Mouse (Mus musculus) liver, embryonic 14.5 days (tissue): ENCODE data around the gene Atp8a1. TPM values are rescaled to one million over a fixed set of nuclear protein-coding genes. Genes with fewer than 3 reads are reported as not detected.

Experiments used
- ATAC-seq: fragments of 200-750 bp; cut with Nextera tagmentation; 2 replicates; pipeline ENCODE4 v1.8.0; 2017; ENCODE audit warnings: moderate number of reproducible peaks, mild to moderate bottlenecking, moderate library complexity; ENCODE audit not compliant: insufficient read depth
- DNase-seq, 3 experiments: peaks; one replicate each; pipeline ENCODE4 v3.0.0-alpha.2; 2012 to 2013; ENCODE audit warnings: low read depth in 3 of 3, low spot score in 3 of 3
- H3K27ac ChIP-seq: fragments of 300-500 bp; sonication (generic); 2 replicates; pipeline ENCODE4 v1.5.1; 2014; ENCODE audit warnings: moderate library complexity, mild to moderate bottlenecking, control low read depth, inconsistent platforms
- H3K27me3 ChIP-seq: fragments of 300-500 bp; sonication (generic); 2 replicates; pipeline ENCODE4 v1.6.1; 2014; ENCODE audit warnings: mild to moderate bottlenecking, low read length, moderate library complexity; ENCODE audit not compliant: control insufficient read depth, insufficient read depth
- H3K36me3 ChIP-seq: fragments of 300-500 bp; sonication (generic); replicated peaks from 2 replicates; pipeline ENCODE4 v1.6.1; 2014; ENCODE audit warnings: low read depth; ENCODE audit not compliant: control insufficient read depth, insufficient read depth
- H3K4me1 ChIP-seq, 2 experiments: fragments of 200-500 bp in 1 of 2; fragments of 300-500 bp in 1 of 2; sonication (generic) in 1 of 2; replicated peaks; 2 replicates each; pipeline ENCODE4 v1.6.1; 2012 to 2014; ENCODE audit warnings: antibody characterized with exemption in 1 of 2, inconsistent platforms in 1 of 2, low read length in 1 of 2; ENCODE audit not compliant: control insufficient read depth in 2 of 2, insufficient read depth in 2 of 2
- H3K4me2 ChIP-seq: fragments of 300-500 bp; sonication (generic); 2 replicates; pipeline ENCODE4 v1.6.1; 2014; ENCODE audit warnings: low read depth, mild to moderate bottlenecking, control low read depth, moderate library complexity
- H3K4me3 ChIP-seq, 2 experiments: fragments of 200-500 bp in 1 of 2; fragments of 300-500 bp in 1 of 2; sonication (generic) in 1 of 2; 2 replicates each; pipeline ENCODE4 v1.5.1; 2012 to 2014; ENCODE audit warnings: low read depth in 2 of 2, low read length in 2 of 2, mild to moderate bottlenecking in 2 of 2, control low read depth in 1 of 2, inconsistent platforms in 1 of 2, moderate library complexity in 1 of 2; ENCODE audit not compliant: insufficient read depth in 1 of 2
- H3K9ac ChIP-seq: fragments of 300-500 bp; sonication (generic); replicated peaks from 2 replicates; pipeline ENCODE4 v1.6.1; 2014; ENCODE audit warnings: mild to moderate bottlenecking, control low read depth, moderate library complexity
- H3K9me3 ChIP-seq: fragments of 300-500 bp; sonication (generic); 2 replicates; pipeline ENCODE4 v1.6.1; 2016; ENCODE audit warnings: low read length, mixed read lengths; ENCODE audit not compliant: control insufficient read depth
- CTCF ChIP-seq: IDR thresholded peaks from 2 replicates; pipeline ENCODE4 v1.5.1; 2016; ENCODE audit warnings: antibody characterized with exemption, low read depth, control low read depth
- EP300 ChIP-seq: IDR thresholded peaks from 2 replicates; pipeline ENCODE4 v1.6.1; 2016; ENCODE audit warnings: antibody characterized with exemption, low read depth
- WGBS: fragments of 180-500 bp; shearing (Covaris S2); extraction: QIAGEN DNeasy Blood & Tissue Kit; methylation state at CpG from one replicate; pipeline ENCODE4 v1.1.7; 2014; ENCODE audit not compliant: insufficient replicate concordance; 5-methylcytosine and 5-hydroxymethylcytosine counted together
- polyA plus RNA-seq, 2 experiments: library from polyadenylated mRNA; depleted of rRNA in 1 of 2; stranded (reverse) in 1 of 2; unstranded in 1 of 2; fragments of >200 nt; fragmentation: Nextera tagmentation in 1 of 2; extraction: Ambion mirVana in 1 of 2; gene quantifications; 2 replicates each; pipeline versions ENCODE4 v1.2.1 to v1.2.3; 2012 to 2014

Gene Atp8a1
- polyA plus RNA-seq, 2 experiments, result 21.0 to 42.5 TPM

DNA sequence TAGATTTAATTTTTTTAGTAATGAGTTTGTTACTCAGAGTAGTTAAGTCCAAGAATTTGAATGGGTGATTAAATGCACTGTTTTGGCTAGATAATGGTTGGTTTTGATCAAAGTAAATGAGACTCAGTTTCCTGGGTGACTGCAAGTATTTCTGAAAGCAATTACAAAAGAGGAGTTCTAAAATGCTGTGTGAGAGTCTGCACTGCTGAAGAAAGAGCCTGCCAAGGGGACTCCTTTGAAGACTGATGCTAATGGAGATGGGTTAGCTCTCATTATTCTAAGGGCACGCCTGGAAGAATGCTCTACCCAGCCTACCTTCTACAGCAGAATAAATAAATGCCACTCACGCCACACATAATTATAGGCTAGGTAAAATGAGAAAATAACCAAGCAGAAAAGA is 94.2 kb downstream of the Atp8a1 start:
- Histone ChIP-seq H3K36me3 (peaks cover 53% of the 10 kb centered on the region), H3K27ac (no peak overlapping the region), H3K4me3 (no peak overlapping the region), H3K27me3 (no peaks in the 10 kb centered on the region), H3K4me2 (no peak overlapping the region), H3K4me1 (no peaks in the 10 kb centered on the region), H3K9me3 (no peaks in the 10 kb centered on the region), H3K9ac (no peak overlapping the region)
- ATAC-seq (no peak), DNase-seq (no peak)
- 84% methylated on average over 2 of the region's 2 CpGs for WGBS
- TF ChIP-seq EP300, result no peak
- no peak for TF ChIP-seq CTCF

DNA sequence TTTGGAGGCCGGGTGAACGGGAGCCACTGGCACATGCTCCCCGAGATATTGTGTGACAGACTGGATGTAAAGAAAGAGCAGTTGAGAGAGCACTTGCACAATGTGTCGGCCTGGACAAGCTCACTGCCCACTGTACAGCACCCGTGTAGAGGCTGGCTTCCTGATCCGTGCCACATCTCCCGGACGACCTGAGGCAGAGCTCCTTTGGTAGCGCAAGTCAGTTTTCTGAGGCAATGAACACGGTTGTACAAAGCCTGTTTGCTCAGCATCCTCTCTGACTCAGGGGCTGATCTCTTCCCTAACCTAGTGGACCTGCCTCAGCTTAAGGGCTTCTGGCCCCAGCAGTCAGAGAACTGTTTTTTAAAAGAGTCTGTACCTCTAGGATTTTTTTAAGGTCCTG is 94.6 kb downstream of the Atp8a1 start:
- Histone ChIP-seq H3K4me1 (no peaks in the 10 kb centered on the region), H3K9ac (no peak overlapping the region), H3K36me3 (peaks cover 54% of the 10 kb centered on the region), H3K9me3 (no peaks in the 10 kb centered on the region), H3K27ac (no peak overlapping the region), H3K4me3 (no peak overlapping the region), H3K27me3 (no peaks in the 10 kb centered on the region), H3K4me2 (no peak overlapping the region)
- 89% methylated on average over 10 of the region's 10 CpGs for WGBS
- ATAC-seq (no peak), DNase-seq (no peak)
- TF ChIP-seq CTCF (no peak), EP300 (no peak)

DNA sequence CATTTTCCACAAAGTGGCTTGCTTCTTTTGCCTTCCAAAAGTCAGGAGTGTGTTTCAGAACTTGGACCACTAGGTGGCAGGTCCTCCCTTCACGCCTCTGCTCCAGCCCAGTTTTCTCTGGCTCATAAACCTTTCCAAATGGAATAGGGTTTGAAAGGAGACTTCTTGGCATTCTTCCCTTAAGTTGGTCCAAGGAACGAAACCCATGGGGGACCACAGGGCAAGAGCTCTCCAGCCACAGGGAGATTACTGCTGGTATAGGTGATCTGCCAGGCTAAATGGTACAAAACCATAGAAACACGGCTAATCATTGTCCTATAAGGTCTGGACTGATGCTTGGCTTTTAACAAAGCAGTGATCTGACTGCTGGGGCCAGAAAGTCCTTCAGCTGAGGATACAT is 95.2 kb downstream of the Atp8a1 start:
- Histone ChIP-seq H3K9me3 (no peaks in the 10 kb centered on the region), H3K36me3 (peaks cover 59% of the 10 kb centered on the region), H3K4me3 (no peak overlapping the region), H3K27ac (no peak overlapping the region), H3K27me3 (no peaks in the 10 kb centered on the region), H3K9ac (no peak overlapping the region), H3K4me2 (no peak overlapping the region), H3K4me1 (no peaks in the 10 kb centered on the region)
- TF ChIP-seq EP300 (no peak), CTCF (peak; percentile 57)
- DNase-seq (no peak), ATAC-seq (no peak)
- 78% methylated on average over 3 of the region's 3 CpGs for WGBS

GRCm38 (mm10) chr5:67739261-67739660 is 108.0 kb downstream of the Atp8a1 start:
- peaks cover 29% of the 10 kb centered on the region for H3K36me3 ChIP-seq
- H3K9ac ChIP-seq, result no peak overlapping the region
- H3K9me3 ChIP-seq, result no peaks in the 10 kb centered on the region
- no peaks in the 10 kb centered on the region for H3K4me1 ChIP-seq
- no peaks in the 10 kb centered on the region for H3K27me3 ChIP-seq
- ATAC-seq (no peak), DNase-seq (no peak)
- H3K27ac ChIP-seq, result no peak overlapping the region
- no peak overlapping the region for H3K4me3 ChIP-seq
- no peak overlapping the region for H3K4me2 ChIP-seq
- 61% methylated on average over 3 of the region's 3 CpGs for WGBS
- TF ChIP-seq EP300, result no peak

DNA sequence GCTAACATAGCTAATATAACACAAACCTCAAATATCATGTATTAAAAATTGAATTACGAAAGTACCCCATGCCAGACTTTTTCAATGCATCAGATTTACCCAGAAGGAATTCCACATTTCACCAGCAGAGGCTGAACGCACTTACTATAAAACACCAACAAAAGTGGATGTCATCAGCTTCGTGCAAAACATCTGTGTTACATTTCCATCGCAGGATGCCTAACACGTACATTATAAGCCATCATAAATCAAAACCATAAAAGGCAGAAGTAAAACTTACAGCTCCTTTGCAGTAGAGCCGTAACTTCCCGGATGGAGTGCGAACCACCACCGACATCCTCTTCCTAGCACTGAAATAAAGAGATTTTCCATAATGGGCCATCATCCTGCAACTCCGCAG is 109.1 kb downstream of the Atp8a1 start:
- WGBS, result 91% methylated on average over 10 of the region's 10 CpGs
- no peak for TF ChIP-seq EP300
- no peak for TF ChIP-seq CTCF
- H3K4me2 ChIP-seq, result no peak overlapping the region
- peaks cover 19% of the 10 kb centered on the region for H3K36me3 ChIP-seq
- no peak overlapping the region for H3K9ac ChIP-seq
- H3K27ac ChIP-seq, result no peak overlapping the region
- no peak overlapping the region for H3K4me3 ChIP-seq
- H3K9me3 ChIP-seq, result no peaks in the 10 kb centered on the region
- no peaks in the 10 kb centered on the region for H3K4me1 ChIP-seq
- ATAC-seq (no peak), DNase-seq (no peak)
- H3K27me3 ChIP-seq, result no peaks in the 10 kb centered on the region

DNA sequence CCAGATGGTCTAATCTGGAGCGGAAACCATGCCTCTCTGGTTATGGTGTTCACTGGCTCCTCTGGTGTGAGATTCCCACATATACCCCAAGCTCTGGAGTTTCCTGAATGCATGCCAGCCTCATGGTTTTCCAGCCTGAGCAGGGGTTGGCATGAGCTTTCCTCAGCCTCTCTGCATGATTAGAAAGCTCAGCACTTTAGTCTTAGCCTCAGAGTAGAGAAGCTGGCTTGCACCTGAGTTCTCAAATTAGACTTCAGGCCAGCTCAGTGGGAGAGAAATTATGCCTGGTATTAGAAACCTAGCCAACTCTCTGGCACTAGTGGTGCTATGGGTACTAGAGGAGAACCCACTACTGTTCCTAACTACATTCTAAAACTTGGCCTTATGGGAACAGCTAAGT is 111.5 kb downstream of the Atp8a1 start:
- no peak overlapping the region for H3K27ac ChIP-seq
- H3K36me3 ChIP-seq, result peaks cover 31% of the 10 kb centered on the region
- ATAC-seq (no peak), DNase-seq (no peak)
- no peaks in the 10 kb centered on the region for H3K4me1 ChIP-seq
- no peaks in the 10 kb centered on the region for H3K9me3 ChIP-seq
- WGBS, result 88% methylated on average over 1 of the region's 1 CpGs
- H3K9ac ChIP-seq, result no peak overlapping the region
- no peaks in the 10 kb centered on the region for H3K27me3 ChIP-seq
- H3K4me3 ChIP-seq, result no peak overlapping the region
- TF ChIP-seq CTCF (no peak), EP300 (no peak)
- no peak overlapping the region for H3K4me2 ChIP-seq
